Mouse (Mus musculus) kidney, postnatal 4 days (tissue): ENCODE measurements around the gene Lyrm7.
"Not testable (repeated sequence)": the region's sequence is repeated elsewhere in the genome, so short reads cannot be mapped to it uniquely, and the experiment has no call there.

Experiments
- DNase-seq, 2 experiments: peaks; one replicate each; pipeline ENCODE4 v3.0.0; 2021; ENCODE audit warnings: mixed read lengths in 2 of 2

Lyrm7 gene

GRCm38 (mm10) chr11:54860256-54861038 is at the start of gene Lyrm7:
Gene Lyrm7, minus strand, starts transcription at chr11:54860916.
- DNase-seq: peak; percentile 95 to 97

GRCm38 (mm10) chr11:54910081-54910665 is 49.5 kb upstream of the Lyrm7 start:
- no peak for DNase-seq

- no peak for DNase-seq
Measured at GRCm38 (mm10) chr11:54909273-54909672, 48.6 kb upstream of the Lyrm7 start.

GRCm38 (mm10) chr11:54907259-54907658 is 46.5 kb upstream of the Lyrm7 start:
- no peak for DNase-seq

- DNase-seq: no peak
Measured at GRCm38 (mm10) chr11:54906466-54906865, 45.8 kb upstream of the Lyrm7 start.

GRCm38 (mm10) chr11:54905931-54906330 is 45.2 kb upstream of the Lyrm7 start:
- peak; percentile 51 to 71 for DNase-seq

- DNase-seq: no peak
Measured at GRCm38 (mm10) chr11:54905086-54905485, 44.4 kb upstream of the Lyrm7 start.

GRCm38 (mm10) chr11:54903940-54904706 is 43.4 kb upstream of the Lyrm7 start:
- peak; percentile 65 to 79 for DNase-seq

- DNase-seq: no peak
Measured at GRCm38 (mm10) chr11:54903339-54903738, 42.6 kb upstream of the Lyrm7 start.

- DNase-seq: peak; percentile 81 to 86
Measured at GRCm38 (mm10) chr11:54902333-54903323, 41.9 kb upstream of the Lyrm7 start, which contains the start of gene Gpx3. Gene Gpx3, plus strand, starts transcription at chr11:54902453.

- no peak for DNase-seq
Measured at GRCm38 (mm10) chr11:54899657-54900056, 38.9 kb upstream of the Lyrm7 start.

- peak; percentile 49 to 59 for DNase-seq
Measured at GRCm38 (mm10) chr11:54897470-54897869, 36.8 kb upstream of the Lyrm7 start.

- DNase-seq: not testable (repeated sequence)
Measured at GRCm38 (mm10) chr11:54896646-54897045, 35.9 kb upstream of the Lyrm7 start.

GRCm38 (mm10) chr11:54894589-54894988 is 33.9 kb upstream of the Lyrm7 start:
- DNase-seq: peak in 1 of 2 experiments; percentile 46

GRCm38 (mm10) chr11:54892091-54892490 is 31.4 kb upstream of the Lyrm7 start:
- peak in 1 of 2 experiments; percentile 40 for DNase-seq

- DNase-seq: no peak
Measured at GRCm38 (mm10) chr11:54891341-54891740, 30.6 kb upstream of the Lyrm7 start.

- peak in 1 of 2 experiments; percentile 12 for DNase-seq
Measured at GRCm38 (mm10) chr11:54887927-54888326, 27.2 kb upstream of the Lyrm7 start.

GRCm38 (mm10) chr11:54885406-54885805 is 24.7 kb upstream of the Lyrm7 start:
- no peak for DNase-seq

- peak; percentile 64 to 75 for DNase-seq
Measured at GRCm38 (mm10) chr11:54884937-54885336, 24.2 kb upstream of the Lyrm7 start.

- DNase-seq: no peak
Measured at GRCm38 (mm10) chr11:54884197-54884828, 23.6 kb upstream of the Lyrm7 start.

GRCm38 (mm10) chr11:54882671-54883070 is 22.0 kb upstream of the Lyrm7 start:
- peak; percentile 65 to 77 for DNase-seq
